Mouse (Mus musculus) liver, postnatal 0 days (tissue): ENCODE measurements around the gene Foxf2.

Experiments
- CTCF ChIP-seq: sonication (generic); IDR thresholded peaks from 2 replicates; pipeline ENCODE4 v1.5.1; 2016; ENCODE audit warnings: antibody characterized with exemption, low read depth
- EP300 ChIP-seq: IDR thresholded peaks from 2 replicates; pipeline ENCODE4 v1.6.1; 2016; ENCODE audit warnings: antibody characterized with exemption, low read depth, mild to moderate bottlenecking

GRCm38 (mm10) chr13:31625333-31626101 is at the start of gene Foxf2:
- TF ChIP-seq CTCF (no peak), EP300 (no peak)
